Mouse (Mus musculus): ENCODE results near the gene Aldh2. TPM values are rescaled to one million over a fixed set of nuclear protein-coding genes. Genes with fewer than 3 reads are reported as not detected.
A peak's percentile ranks its signal among the peaks of the same experiment; 100 is the strongest.

The Aldh2 gene
- polyA plus RNA-seq, 1 experiment from 2014 or later = 99.2 TPM

DNA sequence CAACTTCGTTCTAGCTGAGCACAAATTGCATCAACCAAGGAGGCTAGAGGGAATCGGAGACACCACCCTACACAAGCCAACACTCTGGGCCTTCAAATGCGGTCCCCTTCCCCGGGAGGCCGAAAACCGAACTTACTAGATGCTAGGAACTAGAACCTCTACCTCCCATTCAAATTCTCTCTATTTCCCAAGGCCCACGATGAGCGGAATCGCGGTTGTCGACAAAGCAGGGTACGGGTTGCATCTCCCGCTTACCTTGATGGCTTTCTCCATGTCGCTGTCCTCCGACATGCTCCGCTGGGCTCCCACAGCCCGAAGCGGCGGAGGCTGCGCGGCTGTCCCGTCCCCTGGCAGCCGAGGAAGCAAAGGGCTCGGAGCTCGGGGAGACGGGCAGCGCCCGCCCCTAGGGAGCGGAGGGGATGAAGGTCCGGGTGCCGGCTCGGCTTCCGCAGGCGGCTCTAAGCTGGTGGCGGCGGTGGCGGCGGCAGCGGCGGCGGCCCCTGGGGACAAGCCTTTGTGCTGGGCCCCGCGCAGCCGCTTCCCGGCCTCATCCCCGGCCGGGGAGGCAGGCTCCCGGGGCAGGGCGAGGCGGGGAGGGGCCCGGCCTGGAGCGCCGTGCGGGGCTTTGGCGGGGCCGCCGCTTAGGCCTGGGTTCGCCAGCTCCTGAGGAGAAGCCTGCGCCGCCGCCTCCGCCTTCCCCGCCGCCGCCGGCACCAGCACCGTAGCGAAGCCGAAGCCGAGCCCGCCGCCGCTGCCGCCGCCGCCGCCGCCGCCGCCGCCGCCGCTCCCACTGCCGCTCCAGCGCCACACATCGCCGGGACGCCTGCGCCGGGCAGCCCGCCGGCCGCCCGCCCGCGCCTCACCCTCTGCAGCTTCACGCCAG, 48.5 kb downstream of the Aldh2 start, which contains the start of the genes Adam1a and Gm42878:
TSS of gene Adam1a (minus strand) at position 573 of the 883 bp plus-strand sequence.
TSS of gene Gm42878 (minus strand) at position 573 of the 883 bp plus-strand sequence.
- H3K4me1 ChIP-seq (replicated peaks; ENCODE audit: control insufficient read depth, insufficient read depth, low read length) = peaks cover 33% of the 10 kb centered on the region
- H3K9me3 ChIP-seq (ENCODE audit: control insufficient read depth, low read length) = no peaks in the 10 kb centered on the region
- H3K9ac ChIP-seq (replicated peaks; ENCODE audit: low read depth, low read length) = peak within 1 kb of the TSS; percentile 90
- WGBS = 2% methylated on average over 63 of the region's 97 CpGs
- H3K27me3 ChIP-seq (replicated peaks; ENCODE audit: control insufficient read depth, insufficient read depth, low read length) = no peaks in the 10 kb centered on the region
- H3K27ac ChIP-seq (ENCODE audit: low read length) = peak within 1 kb of the TSS; percentile 96
- no peaks in the 10 kb centered on the region for H3K36me3 ChIP-seq (ENCODE audit: control insufficient read depth, insufficient read depth)
- ATAC-seq = peak; percentile 79
- H3K4me3 ChIP-seq (replicated peaks; ENCODE audit: low read length) = peak within 1 kb of the TSS; percentile 90
- H3K4me2 ChIP-seq (ENCODE audit: low read length) = peak within 1 kb of the TSS; percentile 82

GRCm38 (mm10) chr5:121543370-121543769, 50.3 kb downstream of the Aldh2 start:
- no peak for ATAC-seq

DNA sequence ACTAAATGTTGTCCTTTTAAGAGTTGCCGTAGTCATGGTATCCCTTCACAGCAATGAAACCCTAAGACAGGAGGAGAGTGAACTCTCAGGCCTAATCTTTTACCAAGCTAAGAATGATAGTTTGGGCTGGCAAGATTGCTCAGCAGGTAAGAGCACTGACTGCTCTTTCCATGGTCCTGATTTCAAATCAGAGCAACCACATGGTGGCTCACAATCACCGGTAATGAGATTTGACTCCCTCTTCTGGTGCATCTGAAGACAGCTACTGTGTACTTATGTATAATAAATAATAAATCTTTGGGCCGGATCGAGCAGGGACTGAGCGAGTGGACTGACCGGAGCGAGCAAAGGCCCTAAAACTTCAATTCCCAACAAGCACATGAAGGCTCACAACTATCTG, 52.4 kb downstream of the Aldh2 start:
- Histone ChIP-seq H3K36me3 (ENCODE audit: control insufficient read depth, insufficient read depth) (no peaks in the 10 kb centered on the region), H3K4me3 (replicated peaks; ENCODE audit: low read length) (no peak overlapping the region), H3K4me1 (replicated peaks; ENCODE audit: control insufficient read depth, insufficient read depth, low read length) (peaks cover 26% of the 10 kb centered on the region), H3K27ac (ENCODE audit: low read length) (no peak overlapping the region), H3K27me3 (replicated peaks; ENCODE audit: control insufficient read depth, insufficient read depth, low read length) (no peaks in the 10 kb centered on the region), H3K9me3 (ENCODE audit: control insufficient read depth, low read length) (no peaks in the 10 kb centered on the region), H3K4me2 (ENCODE audit: low read length) (no peak overlapping the region), H3K9ac (replicated peaks; ENCODE audit: low read depth, low read length) (no peak overlapping the region)
- WGBS = 93% methylated on average over 7 of the region's 7 CpGs
- no peak for ATAC-seq

More at GRCm38 (mm10) chr5:121543370-121543769, 50.3 kb downstream of the Aldh2 start:
- H3K4me3 ChIP-seq (replicated peaks; ENCODE audit: low read length) = no peak overlapping the region
- no peak overlapping the region for H3K4me2 ChIP-seq (ENCODE audit: low read length)
- H3K4me1 ChIP-seq (replicated peaks; ENCODE audit: control insufficient read depth, insufficient read depth, low read length) = peaks cover 33% of the 10 kb centered on the region
- H3K36me3 ChIP-seq (ENCODE audit: control insufficient read depth, insufficient read depth) = no peaks in the 10 kb centered on the region
- WGBS = 78% methylated on average over 3 of the region's 3 CpGs
- H3K27ac ChIP-seq (ENCODE audit: low read length) = no peak overlapping the region
- no peaks in the 10 kb centered on the region for H3K9me3 ChIP-seq (ENCODE audit: control insufficient read depth, low read length)
- no peaks in the 10 kb centered on the region for H3K27me3 ChIP-seq (replicated peaks; ENCODE audit: control insufficient read depth, insufficient read depth, low read length)
- H3K9ac ChIP-seq (replicated peaks; ENCODE audit: low read depth, low read length) = no peak overlapping the region

DNA sequence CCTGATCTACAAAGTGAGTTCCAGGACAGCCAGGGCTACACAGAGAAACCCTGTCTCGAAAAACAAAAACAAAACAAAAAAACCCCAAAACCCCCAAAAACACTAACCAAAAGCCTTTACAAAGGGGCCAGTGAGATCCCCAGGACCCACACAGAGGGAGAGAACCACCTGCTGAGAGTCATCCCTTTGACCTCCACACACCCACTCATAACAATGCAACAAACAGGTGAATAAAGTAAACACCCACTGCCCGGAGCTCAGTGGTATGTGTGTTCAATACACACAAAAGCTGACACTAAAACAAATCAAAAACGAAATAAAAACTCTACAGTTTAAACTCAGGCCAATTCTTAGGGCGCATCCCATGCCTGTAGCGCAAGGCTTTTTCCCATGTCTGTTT, 53.6 kb downstream of the Aldh2 start:
- ATAC-seq = no peak
- Histone ChIP-seq H3K36me3 (ENCODE audit: control insufficient read depth, insufficient read depth) (peaks cover 8% of the 10 kb centered on the region; the same call in 1 of the 2 replicates), H3K4me2 (ENCODE audit: low read length) (no peak overlapping the region)

GRCm38 (mm10) chr5:121537588-121537987, 56.0 kb downstream of the Aldh2 start:
- Histone ChIP-seq H3K27ac (ENCODE audit: low read length) (no peak overlapping the region), H3K27me3 (replicated peaks; ENCODE audit: control insufficient read depth, insufficient read depth, low read length) (no peaks in the 10 kb centered on the region), H3K9me3 (ENCODE audit: control insufficient read depth, low read length) (no peaks in the 10 kb centered on the region), H3K4me1 (replicated peaks; ENCODE audit: control insufficient read depth, insufficient read depth, low read length) (0 out of 2 replicates have a peak, but pooled peaks cover 5% of the 10 kb centered on the region), H3K9ac (replicated peaks; ENCODE audit: low read depth, low read length) (no peak overlapping the region), H3K4me3 (replicated peaks; ENCODE audit: low read length) (no peak overlapping the region), H3K36me3 (ENCODE audit: control insufficient read depth, insufficient read depth) (peaks cover 18% of the 10 kb centered on the region; the same call in 1 of the 2 replicates), H3K4me2 (ENCODE audit: low read length) (no peak overlapping the region)
- no peak for ATAC-seq
- WGBS = 75% methylated on average over 2 of the region's 2 CpGs

More for the DNA sequence above, 53.6 kb downstream of the Aldh2 start:
- Histone ChIP-seq H3K9me3 (ENCODE audit: control insufficient read depth, low read length) (no peaks in the 10 kb centered on the region), H3K27me3 (replicated peaks; ENCODE audit: control insufficient read depth, insufficient read depth, low read length) (no peaks in the 10 kb centered on the region), H3K27ac (ENCODE audit: low read length) (no peak overlapping the region), H3K4me1 (replicated peaks; ENCODE audit: control insufficient read depth, insufficient read depth, low read length) (peaks cover 25% of the 10 kb centered on the region), H3K9ac (replicated peaks; ENCODE audit: low read depth, low read length) (no peak overlapping the region), H3K4me3 (replicated peaks; ENCODE audit: low read length) (no peak overlapping the region)
- WGBS = 93% methylated on average over 5 of the region's 5 CpGs

DNA sequence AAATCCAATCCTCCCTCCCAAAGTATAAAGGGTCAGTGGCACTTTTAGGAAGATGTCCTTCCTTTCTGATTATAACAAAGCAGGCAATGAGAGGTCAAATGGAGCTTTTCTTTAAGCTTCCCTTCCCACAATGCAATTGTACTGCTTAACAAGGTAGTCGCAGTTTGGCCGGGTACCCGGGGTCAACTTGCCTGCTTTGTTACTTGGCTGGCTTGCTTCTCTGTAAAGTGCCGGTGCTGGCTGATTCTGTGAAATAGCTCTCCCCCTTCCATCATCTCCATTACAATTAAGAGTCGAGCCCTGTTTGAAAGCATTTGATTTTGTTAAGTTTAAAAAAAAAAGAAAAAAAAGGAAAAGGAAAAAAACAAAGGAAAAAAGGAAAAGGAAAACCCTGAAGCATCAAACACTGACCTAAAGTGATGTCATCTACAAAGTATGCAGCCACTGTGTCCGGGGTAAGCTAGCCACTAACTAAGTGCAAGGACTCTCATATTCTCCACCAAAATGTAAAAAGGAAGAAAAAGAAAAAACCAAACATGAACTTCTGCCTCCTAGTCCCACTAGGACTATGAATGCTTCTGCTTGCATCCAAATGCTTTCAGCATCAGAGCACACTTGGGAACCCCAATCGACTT, 56.6 kb downstream of the Aldh2 start:
- H3K36me3 ChIP-seq (ENCODE audit: control insufficient read depth, insufficient read depth) = peaks cover 20% of the 10 kb centered on the region; the same call in 1 of the 2 replicates
- H3K27ac ChIP-seq (ENCODE audit: low read length) = no peak overlapping the region
- H3K9me3 ChIP-seq (ENCODE audit: control insufficient read depth, low read length) = no peaks in the 10 kb centered on the region
- no peak overlapping the region for H3K4me3 ChIP-seq (replicated peaks; ENCODE audit: low read length)
- no peak for ATAC-seq
- no peak overlapping the region for H3K4me2 ChIP-seq (ENCODE audit: low read length)
- WGBS = 37% methylated on average over 7 of the region's 7 CpGs
- H3K27me3 ChIP-seq (replicated peaks; ENCODE audit: control insufficient read depth, insufficient read depth, low read length) = no peaks in the 10 kb centered on the region
- no peak overlapping the region for H3K9ac ChIP-seq (replicated peaks; ENCODE audit: low read depth, low read length)
- H3K4me1 ChIP-seq (replicated peaks; ENCODE audit: control insufficient read depth, insufficient read depth, low read length) = 0 out of 2 replicates have a peak, but pooled peaks cover under 1% of the 10 kb centered on the region

GRCm38 (mm10) chr5:121535116-121535515, 58.5 kb downstream of the Aldh2 start:
- Histone ChIP-seq H3K4me2 (ENCODE audit: low read length) (no peak overlapping the region), H3K27ac (ENCODE audit: low read length) (no peak overlapping the region), H3K36me3 (ENCODE audit: control insufficient read depth, insufficient read depth) (peaks cover 32% of the 10 kb centered on the region), H3K27me3 (replicated peaks; ENCODE audit: control insufficient read depth, insufficient read depth, low read length) (no peaks in the 10 kb centered on the region), H3K4me1 (replicated peaks; ENCODE audit: control insufficient read depth, insufficient read depth, low read length) (no peaks in the 10 kb centered on the region), H3K9ac (replicated peaks; ENCODE audit: low read depth, low read length) (no peak overlapping the region), H3K4me3 (replicated peaks; ENCODE audit: low read length) (no peak overlapping the region), H3K9me3 (ENCODE audit: control insufficient read depth, low read length) (no peaks in the 10 kb centered on the region)
- no peak for ATAC-seq
- WGBS = 96% methylated on average over 3 of the region's 3 CpGs

GRCm38 (mm10) chr5:121534521-121534920, 59.1 kb downstream of the Aldh2 start:
- H3K4me3 ChIP-seq (replicated peaks; ENCODE audit: low read length) = no peak overlapping the region
- H3K9ac ChIP-seq (replicated peaks; ENCODE audit: low read depth, low read length) = no peak overlapping the region
- peaks cover 32% of the 10 kb centered on the region for H3K36me3 ChIP-seq (ENCODE audit: control insufficient read depth, insufficient read depth)
- 94% methylated on average over 5 of the region's 5 CpGs for WGBS
- no peaks in the 10 kb centered on the region for H3K9me3 ChIP-seq (ENCODE audit: control insufficient read depth, low read length)
- no peak overlapping the region for H3K27ac ChIP-seq (ENCODE audit: low read length)
- ATAC-seq = no peak
- no peak overlapping the region for H3K4me2 ChIP-seq (ENCODE audit: low read length)
- no peaks in the 10 kb centered on the region for H3K4me1 ChIP-seq (replicated peaks; ENCODE audit: control insufficient read depth, insufficient read depth, low read length)
- H3K27me3 ChIP-seq (replicated peaks; ENCODE audit: control insufficient read depth, insufficient read depth, low read length) = no peaks in the 10 kb centered on the region

DNA sequence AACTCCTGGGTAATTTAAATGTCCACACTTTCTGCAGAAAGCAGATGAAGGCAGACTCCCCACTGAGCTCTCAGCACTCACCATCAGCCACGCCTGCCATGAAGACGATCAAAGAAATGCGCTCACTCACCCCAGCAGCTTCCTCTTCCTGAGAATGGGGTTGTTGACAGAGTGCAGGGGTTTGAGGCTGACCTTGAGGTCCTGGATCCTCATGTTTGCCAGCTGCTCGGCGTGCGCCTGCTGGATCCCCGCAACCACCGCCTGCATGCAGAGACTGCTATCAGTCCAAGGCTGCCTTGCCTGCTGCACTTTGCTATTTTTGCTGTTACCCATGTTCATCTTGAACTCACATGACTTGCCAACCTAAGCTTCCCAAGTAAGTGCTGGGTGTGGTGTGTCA, 66.7 kb downstream of the Aldh2 start:
- H3K36me3 ChIP-seq (ENCODE audit: control insufficient read depth, insufficient read depth) = peaks cover 44% of the 10 kb centered on the region
- no peaks in the 10 kb centered on the region for H3K4me1 ChIP-seq (replicated peaks; ENCODE audit: control insufficient read depth, insufficient read depth, low read length)
- no peaks in the 10 kb centered on the region for H3K27me3 ChIP-seq (replicated peaks; ENCODE audit: control insufficient read depth, insufficient read depth, low read length)
- WGBS = 86% methylated on average over 8 of the region's 8 CpGs
- no peak overlapping the region for H3K4me2 ChIP-seq (ENCODE audit: low read length)
- no peaks in the 10 kb centered on the region for H3K9me3 ChIP-seq (ENCODE audit: control insufficient read depth, low read length)
- H3K9ac ChIP-seq (replicated peaks; ENCODE audit: low read depth, low read length) = no peak overlapping the region
- no peak for ATAC-seq
- H3K4me3 ChIP-seq (replicated peaks; ENCODE audit: low read length) = no peak overlapping the region
- H3K27ac ChIP-seq (ENCODE audit: low read length) = no peak overlapping the region

Measured in forebrain, embryonic 16.5 days (tissue).